Mouse (Mus musculus): ENCODE results near the gene Naa15.

DNA sequence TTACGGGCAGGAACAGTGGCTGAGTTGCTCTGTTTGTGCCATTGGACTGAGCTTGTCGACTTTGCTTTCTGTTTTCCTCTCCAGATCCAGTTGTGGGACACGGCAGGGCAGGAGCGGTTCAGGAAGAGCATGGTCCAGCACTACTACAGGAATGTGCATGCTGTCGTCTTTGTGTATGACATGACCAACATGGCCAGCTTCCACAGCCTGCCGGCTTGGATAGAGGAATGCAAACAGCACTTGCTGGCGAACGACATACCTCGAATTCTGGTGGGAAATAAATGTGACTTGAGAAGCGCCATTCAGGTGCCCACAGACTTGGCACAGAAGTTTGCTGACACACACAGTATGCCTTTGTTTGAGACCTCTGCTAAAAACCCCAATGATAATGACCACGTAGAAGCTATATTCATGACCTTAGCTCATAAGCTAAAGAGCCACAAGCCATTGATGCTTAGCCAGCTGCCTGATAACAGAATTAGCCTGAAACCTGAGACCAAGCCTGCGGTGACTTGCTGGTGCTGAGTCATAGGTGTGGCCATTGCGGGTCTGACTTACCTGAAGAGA is 78.4 kb downstream of the Naa15 start:
- no peak for TF ChIP-seq CTCF (IDR thresholded peaks at IDR 0.05; ENCODE audit: low read depth)
- TF ChIP-seq EP300 (IDR thresholded peaks at IDR 0.05; ENCODE audit: low read depth) = no peak

Measured in heart, postnatal 0 days (tissue).